Mouse (Mus musculus): ENCODE results near the gene Tet1.

DNA sequence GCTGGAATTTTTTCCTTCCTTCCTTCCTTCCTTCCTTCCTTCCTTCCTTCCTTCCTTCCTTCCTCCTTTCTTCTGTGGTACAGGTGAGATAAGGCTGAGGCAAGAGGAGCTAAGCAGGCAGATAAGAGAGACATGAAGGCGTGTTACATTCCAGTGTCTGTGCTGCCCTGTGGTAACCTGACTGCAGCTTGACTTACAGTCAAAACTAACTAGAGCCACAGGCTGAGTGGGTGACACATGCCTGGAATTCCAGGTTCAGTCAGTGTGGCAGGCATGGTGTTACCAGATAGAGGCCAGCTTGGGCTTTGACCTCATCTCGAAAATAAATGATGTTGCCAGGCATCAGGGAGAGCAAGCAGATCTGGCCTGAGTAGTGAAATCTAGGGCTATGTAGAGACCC lies 53.8 kb downstream of the Tet1 start:
- TF ChIP-seq CTCF (IDR thresholded peaks at IDR 0.05; ENCODE audit: extremely low read depth, insufficient read depth, insufficient read length, insufficient replicate concordance) = no peak
- no peak for TF ChIP-seq POLR2A (IDR thresholded peaks at IDR 0.05; ENCODE audit: low read depth, low read length)

Measured in spleen, adult 2 months (tissue).